Mouse (Mus musculus) MEL (cell line): Measurements from ENCODE around the gene Gm20388.

Experiments
- CTCF ChIP-seq, 3 experiments: IDR thresholded peaks in 2 of 3; conservative IDR thresholded peaks in 1 of 3; 2 replicates each; pipeline ENCODE4 v1.5.1; 2011 to 2012; ENCODE audit warnings: low read length in 3 of 3, low read depth in 2 of 3, mild to moderate bottlenecking in 2 of 3, improper control_type of control experiment in 1 of 3, inconsistent platforms in 1 of 3, mixed read lengths in 1 of 3, moderate library complexity in 1 of 3; ENCODE audit not compliant: control insufficient read depth in 1 of 3, insufficient read depth in 1 of 3, poor library complexity in 1 of 3, severe bottlenecking in 1 of 3
- E2F4 ChIP-seq: IDR thresholded peaks from 2 replicates; pipeline ENCODE4 v1.6.1; 2011; ENCODE audit warnings: low read depth, low read length, improper control_type of control experiment, borderline replicate concordance
- EP300 ChIP-seq, 2 experiments: IDR thresholded peaks; 2 replicates each; pipeline ENCODE4 v1.6.1; 2011; ENCODE audit warnings: improper control_type of control experiment in 2 of 2, low read length in 2 of 2, low read depth in 1 of 2, mild to moderate bottlenecking in 1 of 2
- GATA1 ChIP-seq: IDR thresholded peaks from 2 replicates; pipeline ENCODE4 v1.6.1; 2011; ENCODE audit warnings: low read depth, low read length, improper control_type of control experiment
- MAZ ChIP-seq: IDR thresholded peaks from 2 replicates; pipeline ENCODE4 v1.6.1; 2012; ENCODE audit warnings: low read depth, mild to moderate bottlenecking, inconsistent platforms, low read length, improper control_type of control experiment
- MYB ChIP-seq: IDR thresholded peaks from 2 replicates; pipeline ENCODE4 v1.6.1; 2011; ENCODE audit warnings: mild to moderate bottlenecking, low read depth, low read length, improper control_type of control experiment
- MYC ChIP-seq: IDR thresholded peaks from 2 replicates; pipeline ENCODE4 v1.6.1; 2011; ENCODE audit warnings: low read depth, mild to moderate bottlenecking, low read length, improper control_type of control experiment, moderate library complexity
- POLR2A ChIP-seq, 2 experiments: IDR thresholded peaks; 2 replicates each; pipeline ENCODE4 v1.6.1; 2011 to 2012; ENCODE audit warnings: low read length in 2 of 2, mild to moderate bottlenecking in 2 of 2, control low read depth in 1 of 2, improper control_type of control experiment in 1 of 2, low read depth in 1 of 2, moderate library complexity in 1 of 2; ENCODE audit not compliant: control insufficient read depth in 1 of 2, insufficient read depth in 1 of 2, poor library complexity in 1 of 2
- POLR2AphosphoS5 ChIP-seq: IDR thresholded peaks from 2 replicates; pipeline ENCODE4 v1.6.1; 2012; ENCODE audit warnings: low read depth, borderline replicate concordance, mild to moderate bottlenecking, inconsistent platforms, low read length, moderate library complexity, mixed read lengths
- RCOR1 ChIP-seq: IDR thresholded peaks from 2 replicates; pipeline ENCODE4 v1.6.1; 2012; ENCODE audit warnings: low read depth, mild to moderate bottlenecking, inconsistent platforms, low read length, improper control_type of control experiment
- TCF12 ChIP-seq: IDR thresholded peaks from 2 replicates; pipeline ENCODE4 v1.6.1; 2014; ENCODE audit warnings: low read depth, mild to moderate bottlenecking, inconsistent platforms, low read length, improper control_type of control experiment, moderate library complexity
- USF1 ChIP-seq: IDR thresholded peaks from 2 replicates; pipeline ENCODE4 v1.6.1; 2014; ENCODE audit warnings: low read depth, mild to moderate bottlenecking, inconsistent platforms, low read length, improper control_type of control experiment, moderate library complexity
- ZKSCAN1 ChIP-seq: IDR thresholded peaks from 2 replicates; pipeline ENCODE4 v1.6.1; 2012; ENCODE audit warnings: low read depth, mild to moderate bottlenecking, inconsistent platforms, low read length, improper control_type of control experiment, moderate library complexity
- ZNF384 ChIP-seq: IDR thresholded peaks from 2 replicates; pipeline ENCODE4 v1.6.1; 2012; ENCODE audit warnings: low read depth, mild to moderate bottlenecking, inconsistent platforms, low read length, improper control_type of control experiment

- TF ChIP-seq MYB: no peak
- no peak for TF ChIP-seq CTCF (IDR thresholded peaks at IDR 0.05 in 2 of 3, conservative IDR thresholded peaks at IDR 0.05 in 1 of 3; ENCODE audit: control insufficient read depth in 1 of 3, insufficient read depth in 1 of 3, low read depth in 2 of 3, low read length in 3 of 3, poor library complexity in 1 of 3, severe bottlenecking in 1 of 3)
- TF ChIP-seq ZNF384: no peak
- TF ChIP-seq E2F4: no peak
- TF ChIP-seq ZKSCAN1: no peak
- TF ChIP-seq POLR2A (IDR thresholded peaks at IDR 0.05; ENCODE audit: control insufficient read depth in 1 of 2, insufficient read depth in 1 of 2, low read depth in 1 of 2, low read length in 2 of 2, poor library complexity in 1 of 2): no peak
- TF ChIP-seq MAZ: no peak
- no peak for TF ChIP-seq EP300 (IDR thresholded peaks at IDR 0.05; ENCODE audit: low read depth in 1 of 2, low read length in 2 of 2)
- TF ChIP-seq GATA1: no peak
- TF ChIP-seq POLR2AphosphoS5: no peak
- no peak for TF ChIP-seq USF1
- no peak for TF ChIP-seq TCF12
- no peak for TF ChIP-seq MYC
- TF ChIP-seq RCOR1: no peak
These were observed 96.1 kb downstream of the Gm20388 start for GRCm38 (mm10) chr8:120006645-120007160.
